In the genomic region with DNA sequence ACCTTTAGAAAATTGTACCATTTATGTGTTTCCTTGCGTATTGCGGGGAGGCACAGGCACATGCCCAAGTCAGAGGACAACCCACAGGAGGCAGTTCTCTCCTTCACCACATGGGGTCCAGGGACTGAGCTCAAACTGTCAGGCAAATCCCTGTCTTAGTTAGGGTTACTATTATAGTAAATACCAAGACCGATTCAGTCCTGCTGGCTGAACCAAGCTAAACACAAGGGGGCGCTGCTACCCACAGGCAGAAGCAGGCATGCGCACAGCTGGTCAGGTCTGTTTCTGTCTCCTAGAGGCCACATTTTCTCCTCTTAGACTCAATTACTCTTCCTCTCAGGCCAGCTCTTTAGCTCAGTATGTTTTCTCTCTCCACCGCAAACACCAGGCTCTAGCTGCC, we compare ENCODE assay signal across 8 mouse cellular contexts. TPM values are rescaled to one million over a fixed set of nuclear protein-coding genes. Genes with fewer than 3 reads are reported as not detected.
DNase-seq lines count a peak whose midpoint lies in the region; ATAC-seq and TF ChIP-seq lines count a peak whose summit lies in the region.

No protein-coding gene starts in this region.

- no peak for TF ChIP-seq POLR2A in kidney, adult 2 months (IDR thresholded peaks at IDR 0.05; ENCODE audit: low read depth, low read length)

- H3K4me2 ChIP-seq in neural tube, embryonic 15.5 days, result no peak overlapping the region

- H3K36me3 ChIP-seq in neural tube, embryonic 15.5 days, result no peaks in the 10 kb centered on the region
- no peaks in the 10 kb centered on the region for H3K36me3 ChIP-seq in kidney, adult 2 months (ENCODE audit: control insufficient read depth, insufficient read depth, low read length)

- no peaks in the 10 kb centered on the region for H3K9me3 ChIP-seq in neural tube, embryonic 15.5 days (replicated peaks)

- no peak overlapping the region for H3K9ac ChIP-seq in neural tube, embryonic 15.5 days (replicated peaks)

- H3K4me1 ChIP-seq in neural tube, embryonic 15.5 days, result no peaks in the 10 kb centered on the region
- no peaks in the 10 kb centered on the region for H3K4me1 ChIP-seq in kidney, adult 2 months (ENCODE audit: control insufficient read depth, insufficient read depth, low read length)

- no peak overlapping the region for H3K27ac ChIP-seq in neural tube, embryonic 15.5 days (replicated peaks)
- H3K27ac ChIP-seq in kidney, adult 2 months (ENCODE audit: insufficient read depth, low read depth, low read length), result no peak overlapping the region

- 39% methylated on average over 6 of the region's 6 CpGs for WGBS in neural tube, embryonic 15.5 days
- WGBS in kidney, adult 2 months, result 56% methylated on average over 6 of the region's 6 CpGs

- peak; percentile 60 for TF ChIP-seq CTCF in kidney, adult 2 months (conservative IDR thresholded peaks at IDR 0.05; ENCODE audit: insufficient read depth, insufficient read length, low read depth, low read length)

- H3K27me3 ChIP-seq in neural tube, embryonic 15.5 days (replicated peaks), result no peaks in the 10 kb centered on the region
- no peaks in the 10 kb centered on the region for H3K27me3 ChIP-seq in kidney, adult 2 months (replicated peaks; ENCODE audit: control insufficient read depth, insufficient read depth, low read length)

- ATAC-seq in neural tube, embryonic 15.5 days (ENCODE audit: low FRiP score), result no peak; the same call in 1 of the 2 replicates

- DNase-seq in cerebellum, adult 18-20 months, result peak; percentile 50 to 51
- DNase-seq in cerebellum, adult 11 months, result no peak
- peak; percentile 65 for DNase-seq in neural tube, embryonic 10.5 days (ENCODE audit: extremely low spot score, low spot score)
- DNase-seq in cerebellum, postnatal 25 days, result peak; percentile 57 to 79
- peak; percentile 38 for DNase-seq in kidney, adult 2 months
- peak; percentile 80 for DNase-seq in lung, postnatal 14 days
- peak; percentile 69 to 86 for DNase-seq in spleen, postnatal 4 days (ENCODE audit: low spot score in 2 of 2)

- H3K4me3 ChIP-seq in neural tube, embryonic 15.5 days (replicated peaks), result no peak overlapping the region
- H3K4me3 ChIP-seq in kidney, adult 2 months (ENCODE audit: insufficient read depth, low read depth, low read length), result no peak overlapping the region

RNA-seq across cellular contexts. Expression of gene Sumo1, which starts 56.8 kb away (rescaled TPM):
- polyA plus RNA-seq in neural tube, embryonic 15.5 days (2015; fragmentation: Nextera tagmentation; extraction: Ambion mirVana), result 327 and 333 TPM in 2 replicates
- polyA plus RNA-seq in kidney, adult 2 months (2012; rRNA removed), result 16.1 and 28.5 TPM in 2 replicates

Comparison
In these comparisons a context has a peak if more than half of its experiments do, and no peak if none do; other contexts are left out.
1. RNA of gene Sumo1, which starts 56.8 kb away (polyA plus RNA-seq): 327 to 333 TPM in neural tube, embryonic 15.5 days; 16.1 to 28.5 TPM in kidney, adult 2 months; every median in the first group is over 10 times any median in the second.